Mouse (Mus musculus) adrenal gland, adult 18-20 months (tissue): ENCODE measurements around the gene Zfp791. TPM values are rescaled to one million over a fixed set of nuclear protein-coding genes. Genes with fewer than 3 reads are reported as not detected.

Source experiments
- microRNA-seq, 2 experiments: library from miRNA; unstranded; fragments of <30 nt; microRNA quantifications; one replicate each; pipeline ENCODE4 v1.2.0; 2021; ENCODE audit warnings: borderline number of aligned reads in 2 of 2
- total RNA-seq, 2 experiments: library from RNA; stranded (reverse); gene quantifications; 1 replicate in 1 of 2; 2 replicates in 1 of 2; pipeline ENCODE4 v1.2.3; 2021

The Zfp791 gene
- total RNA-seq, 2 experiments from 2014 or later: 2.2 TPM

Small RNA genes within 50 kb of the gene (microRNA-seq; reads per million reads assigned to microRNA genes)
- 0 to 1.4 reads per million in 2 experiments for gene Gm23388
- 0 reads per million in 2 experiments for gene Mir7070

Other genes starting within 250 kb of the Zfp791 start
- 10 to 100 TPM; 52.4 to 56.5 TPM for gene Gcdh, start 229.2 kb downstream of the Zfp791 start, total RNA-seq
- gene Klf1, start 221.2 kb downstream of the Zfp791 start, total RNA-seq: not detected
- 10 to 100 TPM; 11.2 to 12.5 TPM for gene Dnase2a, start 214.5 kb downstream of the Zfp791 start, total RNA-seq
- gene Mast1, start 185.7 kb downstream of the Zfp791 start, total RNA-seq: 1 to 10 TPM; 2.1 to 3.1 TPM
- under 1 TPM in 1 of 2 experiments, not detected in 1; 0.16 TPM for gene Rtbdn, start 176.1 kb downstream of the Zfp791 start, total RNA-seq
- gene Gm49661, start 153.7 kb downstream of the Zfp791 start, total RNA-seq: 1 to 10 TPM; 1.9 TPM
- gene Prdx2, start 153.5 kb downstream of the Zfp791 start, total RNA-seq: 100 to 1,000 TPM; 740 to 761 TPM
- 100 to 1,000 TPM in 1 of 2 experiments, 10 to 100 TPM in 1; 80.9 to 131 TPM for gene Rnaseh2a, start 153.3 kb downstream of the Zfp791 start, total RNA-seq
- 10 to 100 TPM; 27.1 to 28.5 TPM for gene Junb, start 144.4 kb downstream of the Zfp791 start, total RNA-seq
- 1 to 10 TPM; 6.3 to 7.2 TPM for gene Hook2, start 132.5 kb downstream of the Zfp791 start, total RNA-seq
- gene Best2, start 108.6 kb downstream of the Zfp791 start, total RNA-seq: not detected
- gene Asna1, start 97.8 kb downstream of the Zfp791 start, total RNA-seq: 100 to 1,000 TPM in 1 of 2 experiments, 10 to 100 TPM in 1; 89.2 to 100 TPM
- gene Trir, start 96.3 kb downstream of the Zfp791 start, total RNA-seq: 100 to 1,000 TPM; 162 to 192 TPM
- gene Tnpo2, start 86.2 kb downstream of the Zfp791 start, total RNA-seq: 10 to 100 TPM; 67.8 to 80.4 TPM
- gene Fbxw9, start 63.0 kb downstream of the Zfp791 start, total RNA-seq: 10 to 100 TPM; 11.1 to 18.1 TPM
- gene Gm5741, start 55.1 kb downstream of the Zfp791 start, total RNA-seq: not detected
- gene Dhps, start 51.3 kb downstream of the Zfp791 start, total RNA-seq: 10 to 100 TPM; 25.5 to 26.4 TPM
- gene Wdr83os, start 42.4 kb downstream of the Zfp791 start, total RNA-seq: 10 to 100 TPM; 72.6 to 87.7 TPM
- gene Wdr83, start 41.8 kb downstream of the Zfp791 start, total RNA-seq: 10 to 100 TPM; 21.1 to 23.1 TPM
- 10 to 100 TPM; 43.2 to 51.8 TPM for gene Man2b1, start 39.8 kb downstream of the Zfp791 start, total RNA-seq
- gene Cks1brt, start 28.8 kb upstream of the Zfp791 start, total RNA-seq: not detected
- not detected for gene Olfr371, start 102.9 kb upstream of the Zfp791 start, total RNA-seq
- 10 to 100 TPM; 11.8 to 14.3 TPM for gene Orc6, start 176.5 kb upstream of the Zfp791 start, total RNA-seq
- 100 to 1,000 TPM in 1 of 2 experiments, 10 to 100 TPM in 1; 92.6 to 101 TPM for gene Vps35, start 176.7 kb upstream of the Zfp791 start, total RNA-seq